Mouse (Mus musculus): ENCODE measurements around the gene Plekhs1. TPM values are rescaled to one million over a fixed set of nuclear protein-coding genes. Genes with fewer than 3 reads are reported as not detected.
"Not testable (repeated sequence)": the region's sequence is repeated elsewhere in the genome, so short reads cannot be mapped to it uniquely, and the experiment has no call there.

Gene Plekhs1
- total and polyA plus RNA-seq, 2 experiments from 2014 or later, result 0.14 to 0.29 TPM

- not testable (repeated sequence) for DNase-seq; H3K4me3 ChIP-seq (ENCODE audit: low read depth, low read length); H3K27me3 ChIP-seq (ENCODE audit: insufficient read depth, low read length); H3K36me3 ChIP-seq (ENCODE audit: insufficient read depth); ATAC-seq; H3K4me1 ChIP-seq (ENCODE audit: insufficient read depth); H3K4me2 ChIP-seq (ENCODE audit: low read depth); H3K9ac ChIP-seq; H3K9me3 ChIP-seq (ENCODE audit: low read length); H3K27ac ChIP-seq (ENCODE audit: low read depth, low read length)
- no CpG with 5 or more reads among the region's 11 CpGs for WGBS
Measured at GRCm38 (mm10) chr19:56530529-56530928, 69.1 kb downstream of the Plekhs1 start.

GRCm38 (mm10) chr19:56531251-56531650 lies 69.8 kb downstream of the Plekhs1 start:
- Histone ChIP-seq H3K27me3 (ENCODE audit: insufficient read depth, low read length) (no peaks in the 10 kb centered on the region), H3K36me3 (ENCODE audit: insufficient read depth) (peaks cover 7% of the 10 kb centered on the region), H3K4me3 (ENCODE audit: low read depth, low read length) (no peak overlapping the region), H3K27ac (ENCODE audit: low read depth, low read length) (no peak overlapping the region), H3K9ac (no peak overlapping the region), H3K9me3 (ENCODE audit: low read length) (no peaks in the 10 kb centered on the region), H3K4me2 (ENCODE audit: low read depth) (no peak overlapping the region), H3K4me1 (ENCODE audit: insufficient read depth) (no peaks in the 10 kb centered on the region)
- DNase-seq (no peak), ATAC-seq (no peak)
- TF ChIP-seq CTCF (IDR thresholded peaks at IDR 0.05; ENCODE audit: low read depth), result no peak
- WGBS, result 92% methylated on average over 12 of the region's 12 CpGs

DNA sequence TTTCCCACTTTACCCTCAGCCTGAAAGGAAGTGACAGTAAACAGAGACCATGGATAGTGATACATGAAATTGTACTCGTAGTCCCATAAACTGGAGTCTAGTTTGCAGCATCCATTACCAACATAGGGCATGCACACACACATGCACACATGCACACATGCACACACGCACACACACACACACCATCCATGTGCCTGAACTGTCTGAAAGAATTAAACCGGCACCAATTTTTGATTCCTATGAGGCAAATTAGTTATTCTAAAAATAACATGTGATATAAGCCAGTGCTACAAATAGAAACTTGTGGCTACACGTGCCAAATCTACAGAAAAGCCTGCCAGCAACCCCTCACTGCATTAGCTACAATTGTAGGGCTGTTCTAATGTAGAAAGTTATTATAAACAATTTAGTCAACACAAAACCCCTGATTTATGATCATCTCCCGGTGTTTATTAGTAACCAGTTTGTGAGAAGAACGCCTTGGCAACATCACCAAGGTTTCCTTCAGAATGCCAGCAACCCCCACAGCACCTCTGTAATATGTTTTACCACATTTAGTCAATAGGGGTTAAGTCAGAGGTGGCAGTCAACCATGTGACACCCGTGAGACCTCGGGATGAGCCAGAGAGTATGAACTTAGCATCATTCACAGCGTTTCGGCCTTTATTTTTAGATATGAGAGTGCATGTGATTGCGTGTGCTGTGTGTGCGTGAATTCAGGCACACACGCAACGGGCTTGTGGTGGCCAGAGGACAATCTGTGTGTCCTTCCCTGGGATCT lies 72.0 kb downstream of the Plekhs1 start:
- Histone ChIP-seq H3K9ac (no peak overlapping the region), H3K27ac (ENCODE audit: low read depth, low read length) (no peak overlapping the region), H3K4me3 (ENCODE audit: low read depth, low read length) (no peak overlapping the region), H3K36me3 (ENCODE audit: insufficient read depth) (peaks cover 11% of the 10 kb centered on the region), H3K4me1 (ENCODE audit: insufficient read depth) (no peaks in the 10 kb centered on the region), H3K27me3 (ENCODE audit: insufficient read depth, low read length) (no peaks in the 10 kb centered on the region), H3K9me3 (ENCODE audit: low read length) (no peaks in the 10 kb centered on the region), H3K4me2 (ENCODE audit: low read depth) (no peak overlapping the region)
- no peak for TF ChIP-seq CTCF (IDR thresholded peaks at IDR 0.05; ENCODE audit: low read depth)
- peak; percentile 46 for DNase-seq
- WGBS, result 83% methylated on average over 14 of the region's 14 CpGs
- 0 out of 2 replicates have a peak, but pooled peaks have one; percentile 29 for ATAC-seq

- DNase-seq (no peak), ATAC-seq (no peak)
- TF ChIP-seq CTCF (IDR thresholded peaks at IDR 0.05; ENCODE audit: low read depth), result no peak
- Histone ChIP-seq H3K4me3 (ENCODE audit: low read depth, low read length) (no peak overlapping the region), H3K36me3 (ENCODE audit: insufficient read depth) (peaks cover 11% of the 10 kb centered on the region), H3K4me2 (ENCODE audit: low read depth) (no peak overlapping the region), H3K27ac (ENCODE audit: low read depth, low read length) (no peak overlapping the region), H3K9ac (no peak overlapping the region), H3K9me3 (ENCODE audit: low read length) (no peaks in the 10 kb centered on the region), H3K4me1 (ENCODE audit: insufficient read depth) (no peaks in the 10 kb centered on the region), H3K27me3 (ENCODE audit: insufficient read depth, low read length) (no peaks in the 10 kb centered on the region)
- 85% methylated on average over 3 of the region's 3 CpGs for WGBS
Measured at GRCm38 (mm10) chr19:56534337-56534736, 72.9 kb downstream of the Plekhs1 start.

GRCm38 (mm10) chr19:56535064-56535463 lies 73.6 kb downstream of the Plekhs1 start:
- DNase-seq, result no peak
- no peak for TF ChIP-seq CTCF (IDR thresholded peaks at IDR 0.05; ENCODE audit: low read depth)

GRCm38 (mm10) chr19:56535765-56536164 lies 74.3 kb downstream of the Plekhs1 start:
- 93% methylated on average over 9 of the region's 9 CpGs for WGBS
- H3K27me3 ChIP-seq (ENCODE audit: insufficient read depth, low read length), result no peaks in the 10 kb centered on the region
- H3K4me3 ChIP-seq (ENCODE audit: low read depth, low read length), result no peak overlapping the region
- H3K4me2 ChIP-seq (ENCODE audit: low read depth), result no peak overlapping the region
- no peak overlapping the region for H3K9ac ChIP-seq
- peaks cover 11% of the 10 kb centered on the region for H3K36me3 ChIP-seq (ENCODE audit: insufficient read depth)
- no peak for TF ChIP-seq CTCF (IDR thresholded peaks at IDR 0.05; ENCODE audit: low read depth)
- H3K4me1 ChIP-seq (ENCODE audit: insufficient read depth), result no peaks in the 10 kb centered on the region
- ATAC-seq, result no peak
- no peak for DNase-seq
- no peak overlapping the region for H3K27ac ChIP-seq (ENCODE audit: low read depth, low read length)
- no peaks in the 10 kb centered on the region for H3K9me3 ChIP-seq (ENCODE audit: low read length)

More at GRCm38 (mm10) chr19:56535064-56535463, 73.6 kb downstream of the Plekhs1 start:
- H3K27ac ChIP-seq (ENCODE audit: low read depth, low read length), result no peak overlapping the region
- H3K36me3 ChIP-seq (ENCODE audit: insufficient read depth), result peaks cover 11% of the 10 kb centered on the region
- no peak overlapping the region for H3K4me2 ChIP-seq (ENCODE audit: low read depth)
- H3K4me1 ChIP-seq (ENCODE audit: insufficient read depth), result no peaks in the 10 kb centered on the region
- no peaks in the 10 kb centered on the region for H3K27me3 ChIP-seq (ENCODE audit: insufficient read depth, low read length)
- H3K9me3 ChIP-seq (ENCODE audit: low read length), result no peaks in the 10 kb centered on the region
- no peak overlapping the region for H3K9ac ChIP-seq
- H3K4me3 ChIP-seq (ENCODE audit: low read depth, low read length), result no peak overlapping the region
- 49% methylated on average over 9 of the region's 9 CpGs for WGBS
- ATAC-seq, result no peak

Other genes starting within 250 kb of the Plekhs1 start
- gene Habp2, start 174.5 kb upstream of the Plekhs1 start, total RNA-seq (2014; rRNA removed), result not detected in 2 replicates
- 0.06 TPM in 1 of 2 replicates, not detected in the other for gene Habp2, start 174.5 kb upstream of the Plekhs1 start, polyA plus RNA-seq (2015; fragmentation: Nextera tagmentation; extraction: Ambion mirVana)
- gene Nrap, start 71.6 kb upstream of the Plekhs1 start, total RNA-seq (2014; rRNA removed), result 0.76 and 0.85 TPM in 2 replicates
- 0.64 and 0.86 TPM in 2 replicates for gene Nrap, start 71.6 kb upstream of the Plekhs1 start, polyA plus RNA-seq (2015; fragmentation: Nextera tagmentation; extraction: Ambion mirVana)
- gene Casp7, start 64.5 kb upstream of the Plekhs1 start, total RNA-seq (2014; rRNA removed), result 21.4 and 23.7 TPM in 2 replicates
- gene Casp7, start 64.5 kb upstream of the Plekhs1 start, polyA plus RNA-seq (2015; fragmentation: Nextera tagmentation; extraction: Ambion mirVana), result 23.8 and 28.8 TPM in 2 replicates
- 6.7 and 10.4 TPM in 2 replicates for gene Dclre1a, start 86.6 kb downstream of the Plekhs1 start, total RNA-seq (2014; rRNA removed)
- gene Dclre1a, start 86.6 kb downstream of the Plekhs1 start, polyA plus RNA-seq (2015; fragmentation: Nextera tagmentation; extraction: Ambion mirVana), result 8.2 and 9.8 TPM in 2 replicates
- 11.5 and 13.7 TPM in 2 replicates for gene Nhlrc2, start 86.6 kb downstream of the Plekhs1 start, total RNA-seq (2014; rRNA removed)
- 3.8 and 5.8 TPM in 2 replicates for gene Nhlrc2, start 86.6 kb downstream of the Plekhs1 start, polyA plus RNA-seq (2015; fragmentation: Nextera tagmentation; extraction: Ambion mirVana)

Measured in forebrain, postnatal 0 days (tissue).